Mouse (Mus musculus) lung, postnatal 10 days (tissue): Measurements from ENCODE around the gene Umps.
A peak's percentile ranks its signal among the peaks of the same experiment; 100 is the strongest.

Experiments
- DNase-seq: peaks from one replicate; pipeline ENCODE4 v3.0.0; 2021

Gene Umps

DNA sequence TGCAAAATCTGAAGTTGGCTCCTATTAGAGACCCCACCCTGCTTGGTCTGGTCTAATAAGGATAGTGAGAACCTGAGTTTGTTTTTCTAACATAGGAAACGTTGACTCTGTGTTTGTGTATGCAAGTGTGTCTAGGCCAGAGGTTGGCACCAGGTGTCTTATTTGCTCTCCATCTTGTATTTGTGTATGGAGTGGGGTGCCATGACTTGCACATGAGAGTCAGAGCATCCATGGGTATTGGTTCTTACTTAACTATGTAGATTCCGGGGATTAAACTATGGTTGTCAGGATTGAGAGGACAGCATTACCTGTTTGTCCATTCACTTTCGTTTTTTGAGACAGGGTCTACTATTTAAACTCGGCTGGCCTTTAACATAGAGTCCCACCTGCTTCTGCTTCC, 13.8 kb downstream of the Umps start:
- DNase-seq, result no peak

DNA sequence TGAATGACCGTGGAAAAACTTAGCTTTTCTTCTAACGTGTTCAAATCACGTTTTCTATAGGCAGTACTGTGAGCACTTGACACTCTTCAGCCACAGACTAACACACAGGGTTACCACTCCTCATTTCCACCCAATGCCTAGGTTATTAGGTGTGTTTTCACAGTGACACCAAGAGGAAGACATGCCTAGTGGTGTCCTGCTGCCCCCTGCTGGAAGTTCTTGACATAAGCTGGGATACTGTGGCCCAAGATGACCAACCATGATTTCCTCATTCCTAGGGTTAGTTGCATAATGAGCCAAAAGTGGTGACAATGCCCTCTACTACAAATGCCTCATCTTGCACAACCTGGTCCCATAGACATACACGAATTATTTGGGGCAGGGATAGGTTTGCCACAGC, 16.0 kb downstream of the Umps start:
- peak; percentile 91 for DNase-seq

GRCm38 (mm10) chr16:33950386-33950785, 16.5 kb downstream of the Umps start:
- DNase-seq, result no peak

DNA sequence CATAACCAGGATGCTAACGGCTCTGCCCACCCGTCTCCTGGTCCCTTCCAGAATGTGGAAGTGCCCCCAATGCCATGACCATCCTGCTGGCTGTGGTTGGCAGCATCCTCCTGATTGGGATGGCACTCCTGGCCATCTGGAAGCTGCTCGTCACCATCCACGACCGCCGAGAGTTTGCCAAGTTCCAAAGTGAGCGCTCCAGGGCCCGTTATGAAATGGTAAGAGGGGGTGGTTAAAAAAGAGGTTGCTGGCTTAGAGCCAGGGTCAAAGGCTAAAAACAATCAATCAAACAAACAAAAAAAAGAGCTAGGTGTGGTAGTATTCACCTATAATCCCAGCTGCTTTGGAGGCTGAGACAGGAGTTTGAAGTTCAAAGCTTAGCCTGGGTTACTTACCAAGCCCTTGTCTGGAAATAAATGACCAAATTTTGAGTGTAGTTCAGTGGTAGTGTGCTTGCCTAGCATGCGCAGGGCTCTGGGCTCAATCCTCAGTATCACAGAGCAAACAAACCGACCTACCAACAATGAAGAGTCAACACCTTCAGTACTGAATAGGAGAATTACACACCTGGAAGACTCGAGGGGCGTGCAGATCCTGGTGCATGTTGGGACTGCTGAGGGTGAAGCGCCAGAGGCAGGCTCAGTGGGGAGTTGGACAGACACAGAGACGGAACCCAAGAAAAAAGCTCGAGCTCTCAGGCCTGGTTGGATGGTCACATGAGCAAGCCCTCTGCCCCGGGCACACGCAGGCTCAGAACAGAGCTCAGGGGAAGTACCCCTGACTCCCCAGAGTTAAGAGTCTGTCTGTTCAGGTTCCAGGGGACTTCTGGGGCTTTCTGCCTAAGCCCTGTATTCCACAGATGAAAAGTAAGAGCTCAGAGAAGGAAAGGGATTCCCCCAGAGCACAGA, 18.9 kb downstream of the Umps start:
- DNase-seq, result no peak

GRCm38 (mm10) chr16:33946021-33946420, 20.8 kb downstream of the Umps start:
- no peak for DNase-seq

- DNase-seq, result peak; percentile 60
Measured at GRCm38 (mm10) chr16:33944772-33945171, 22.1 kb downstream of the Umps start.

DNA sequence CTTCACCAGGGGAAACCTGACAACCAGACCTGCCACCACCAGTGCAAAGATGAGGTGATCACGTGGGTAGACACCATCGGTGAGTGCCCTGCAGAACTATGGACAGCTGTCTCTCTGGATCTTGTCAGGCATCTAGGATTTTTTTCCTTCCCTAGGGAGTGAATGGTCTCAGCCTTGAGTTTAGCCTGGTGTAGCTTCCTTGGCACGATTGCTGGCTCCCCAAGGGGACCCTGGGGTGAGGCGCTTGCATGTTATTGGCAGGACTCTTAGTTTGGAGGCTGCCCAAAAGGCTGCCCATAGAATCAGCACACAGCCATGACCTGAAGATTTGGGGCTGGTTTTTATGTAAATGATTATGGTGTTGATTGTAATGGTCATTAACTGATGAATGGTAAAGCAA, 22.7 kb downstream of the Umps start:
- no peak for DNase-seq

- no peak for DNase-seq
Measured at GRCm38 (mm10) chr16:33943388-33943787, 23.4 kb downstream of the Umps start.

DNA sequence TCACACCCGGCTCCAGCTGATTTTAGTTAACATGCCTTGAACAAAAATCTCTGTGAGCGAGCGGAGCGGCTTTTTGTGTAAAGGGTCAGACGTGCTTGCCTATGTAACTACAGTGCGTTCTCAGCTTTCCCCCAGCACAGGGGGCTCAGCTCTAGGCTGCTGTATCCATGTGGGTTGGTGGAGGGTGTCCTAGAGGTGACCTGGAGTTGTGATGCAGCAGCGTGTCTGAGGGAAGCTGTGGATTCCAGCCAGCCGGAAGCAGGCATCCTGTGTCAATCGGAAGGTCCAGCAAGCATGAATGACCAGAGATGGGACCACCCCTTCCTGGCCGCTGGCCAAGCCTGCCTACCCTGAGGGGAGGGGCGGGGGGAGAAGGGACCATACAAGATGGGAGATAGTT, 24.5 kb downstream of the Umps start:
- peak; percentile 84 for DNase-seq

DNA sequence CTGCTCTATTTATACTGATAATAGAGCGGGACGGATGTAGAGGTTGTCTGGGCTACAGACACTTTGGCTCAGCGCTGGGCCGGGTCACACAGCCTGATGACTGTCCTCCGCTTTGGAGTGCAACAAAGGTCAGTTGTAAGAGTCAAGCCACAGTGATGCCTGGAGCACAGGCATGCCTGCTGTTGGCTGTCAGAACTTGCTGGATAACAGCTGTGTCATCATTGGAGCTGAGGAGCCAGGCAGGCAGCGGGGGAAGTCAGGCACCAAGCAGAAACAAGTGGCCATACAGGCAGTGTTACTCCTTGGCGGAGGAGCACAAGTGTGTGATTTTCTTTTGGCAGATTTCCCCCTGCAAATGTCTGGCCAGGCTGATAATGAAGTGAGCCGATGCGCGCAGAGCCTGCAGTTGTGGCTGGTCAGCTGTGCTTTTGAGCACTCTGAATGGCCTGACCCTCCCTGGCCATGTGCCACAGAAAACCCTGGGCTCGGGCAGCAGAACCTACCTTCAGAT, 25.5 kb downstream of the Umps start:
- DNase-seq, result peak; percentile 82

- no peak for DNase-seq
Measured at GRCm38 (mm10) chr16:33940095-33940494, 26.7 kb downstream of the Umps start.

DNA sequence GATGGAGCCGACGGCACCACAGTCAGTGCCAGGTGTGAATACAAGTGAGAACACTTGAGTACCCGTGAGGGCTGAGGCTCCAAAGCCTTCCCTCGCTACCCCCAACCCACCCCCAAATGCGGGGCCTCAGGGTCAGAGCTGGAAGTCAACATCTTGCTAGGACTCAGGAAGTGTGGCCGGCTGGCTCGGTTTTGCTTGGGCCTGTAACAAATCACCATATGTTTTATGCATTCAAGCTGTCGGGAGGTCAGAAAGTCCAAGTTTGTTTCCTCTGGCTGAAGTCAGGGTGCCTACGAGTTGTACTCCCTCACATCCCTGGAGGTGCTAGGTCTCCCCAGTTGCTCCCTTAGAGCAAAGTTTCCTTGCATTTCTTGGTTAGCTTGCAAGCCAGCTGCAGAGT, 27.2 kb downstream of the Umps start:
- no peak for DNase-seq

DNA sequence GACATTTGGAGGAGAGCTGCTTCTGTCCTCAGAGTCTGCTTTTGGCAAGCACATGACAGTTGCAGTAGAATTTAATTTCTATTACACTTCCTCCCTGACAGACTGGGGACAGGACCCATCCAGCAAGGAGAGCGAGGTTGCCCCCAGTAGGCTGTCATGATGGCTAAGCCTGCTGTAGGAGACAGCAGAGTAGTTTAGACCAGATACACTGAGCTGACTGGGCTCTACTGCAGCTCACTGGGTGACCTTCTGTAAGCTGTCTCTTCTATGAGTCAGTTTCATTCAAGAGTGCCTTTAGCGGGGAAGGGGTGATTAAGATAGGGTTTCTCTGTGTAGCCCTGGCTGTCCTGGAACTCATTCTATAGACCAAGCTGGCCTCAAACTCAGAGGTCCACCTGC, 27.7 kb downstream of the Umps start:
- DNase-seq, result no peak

DNA sequence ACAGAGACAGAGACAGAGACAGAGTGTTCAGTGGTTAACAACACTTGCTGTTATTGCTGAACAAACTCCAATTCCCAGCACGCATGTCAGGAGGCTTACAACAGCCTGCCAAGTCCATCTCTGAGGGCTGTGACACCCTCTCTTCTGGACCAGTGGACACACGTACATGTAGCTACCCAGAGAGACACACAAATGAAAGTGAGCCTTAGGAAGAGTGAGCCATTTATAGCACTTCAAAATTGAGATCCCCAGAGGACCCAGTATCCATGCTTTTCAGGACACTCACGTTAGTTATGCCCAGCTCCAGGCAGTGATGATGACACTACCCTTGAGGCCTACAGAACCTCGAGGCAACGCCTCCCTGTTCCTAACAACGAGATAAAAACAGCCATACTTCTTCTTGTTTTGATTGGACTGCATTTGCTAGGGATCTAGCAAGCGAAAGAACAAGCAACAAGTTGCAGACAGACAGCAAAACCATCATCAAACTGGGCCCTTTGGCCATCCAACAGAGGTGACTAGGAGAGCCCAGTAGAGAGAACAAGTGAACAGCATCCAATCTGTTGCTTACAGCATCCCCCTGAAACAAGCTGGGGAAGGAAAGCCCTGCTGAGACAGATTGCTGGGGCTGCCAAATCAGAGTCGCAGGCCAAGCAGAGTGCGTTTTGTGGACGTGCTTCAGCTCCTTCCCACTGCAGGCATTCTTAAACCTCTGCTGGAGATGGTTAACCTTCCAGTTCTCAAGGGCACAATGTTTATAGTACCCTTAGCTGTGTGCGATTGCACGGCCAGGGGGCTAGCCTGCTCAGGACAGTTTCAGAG, 28.3 kb downstream of the Umps start:
- DNase-seq, result no peak

DNA sequence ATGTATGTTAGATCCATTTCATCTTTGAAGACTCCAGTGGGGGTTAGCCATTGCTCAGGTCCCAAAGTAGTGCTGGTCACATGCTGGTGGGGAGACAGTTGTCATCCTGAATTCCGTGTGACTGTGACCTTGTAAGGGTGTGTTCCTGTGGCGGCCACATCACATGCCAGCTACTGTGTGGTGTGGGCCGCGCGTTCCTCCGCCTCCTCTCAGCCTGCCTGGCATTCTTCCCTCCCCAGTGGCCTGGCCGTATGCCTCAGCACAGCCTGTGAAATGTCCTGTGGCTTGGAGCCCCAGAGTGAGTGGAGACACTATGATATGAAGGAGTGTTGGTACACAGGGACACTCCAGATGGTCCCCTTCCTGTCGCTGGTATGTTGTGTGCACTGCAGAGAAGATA, 29.3 kb downstream of the Umps start:
- DNase-seq, result peak; percentile 88

DNA sequence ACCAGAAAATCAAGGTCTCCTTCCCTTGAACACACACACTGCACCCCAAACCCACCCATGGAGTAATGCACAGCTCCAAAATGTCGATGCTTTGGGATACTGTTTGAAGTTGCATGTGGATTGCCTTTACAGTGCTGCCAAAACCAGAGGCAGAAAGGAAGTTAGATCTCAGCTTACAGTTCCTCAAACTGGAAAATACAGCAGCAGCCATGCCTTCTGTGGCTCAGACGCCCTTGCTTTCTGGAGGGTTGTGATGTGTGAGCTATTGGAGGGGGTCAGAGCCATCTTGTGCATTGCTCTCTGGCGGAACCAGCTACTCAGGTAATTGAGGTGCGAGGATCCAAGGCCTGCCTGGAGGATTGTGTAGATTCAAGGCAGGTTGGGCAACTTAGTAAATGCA, 30.0 kb downstream of the Umps start:
- DNase-seq, result no peak

DNA sequence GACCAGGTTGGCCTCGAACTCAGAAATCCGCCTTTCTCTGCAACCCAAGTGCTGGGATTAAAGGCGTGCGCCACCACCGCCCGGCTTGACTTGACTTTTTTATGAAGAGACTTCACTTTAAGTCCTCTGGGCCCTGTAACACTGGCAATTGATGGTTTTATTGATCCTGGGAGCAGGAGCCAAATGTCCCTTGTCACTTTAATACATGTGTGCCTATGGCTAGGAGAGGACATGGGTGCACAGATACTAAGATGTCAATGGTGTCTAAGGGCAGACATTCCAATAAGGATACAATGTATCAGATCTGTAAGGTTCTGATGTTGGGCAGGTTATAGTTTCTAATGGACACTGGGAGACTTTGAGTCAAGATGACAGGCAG, 31.4 kb downstream of the Umps start:
- no peak for DNase-seq

- DNase-seq, result peak; percentile 81
Measured at GRCm38 (mm10) chr16:33934701-33935406, 32.0 kb downstream of the Umps start.

DNA sequence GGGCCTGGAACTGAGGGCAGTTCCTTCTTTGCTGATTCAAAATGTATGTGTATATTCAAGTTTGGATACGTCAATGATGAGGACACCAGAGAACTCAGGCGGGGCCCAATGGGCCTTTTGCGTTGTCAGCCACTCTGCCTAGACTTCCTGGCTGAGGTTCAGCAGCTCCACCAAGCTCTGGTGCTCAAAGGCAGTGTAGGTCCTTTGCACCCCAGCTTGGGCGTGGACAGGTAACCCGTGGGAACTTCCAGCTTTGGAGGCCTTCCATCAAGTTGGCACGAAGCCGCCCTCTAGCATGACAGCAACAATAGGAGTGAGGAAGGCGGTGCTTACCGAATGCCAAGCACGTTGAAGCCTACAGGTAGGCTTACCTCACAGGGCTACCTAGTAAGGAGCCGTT, 33.4 kb downstream of the Umps start:
- no peak for DNase-seq

DNA sequence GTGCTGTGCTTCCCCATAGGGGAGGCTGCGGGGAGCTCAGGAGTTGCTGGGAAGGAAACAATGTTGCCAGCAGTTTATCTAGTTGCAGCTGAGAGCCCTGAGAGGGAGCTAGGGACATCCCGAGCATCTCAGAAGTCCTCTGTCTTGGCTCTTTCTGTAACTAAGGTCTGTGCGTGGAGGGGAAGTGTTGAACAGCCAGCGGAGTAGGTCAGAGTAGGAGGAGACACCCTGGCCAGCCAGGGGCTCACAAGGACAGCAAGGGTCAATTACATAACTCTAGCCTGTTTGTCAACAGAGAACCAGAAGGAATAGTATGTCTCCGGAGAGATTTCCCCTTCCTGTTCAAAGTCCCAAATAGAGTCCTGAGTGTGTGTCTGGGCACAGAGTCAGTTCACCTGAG, 34.7 kb downstream of the Umps start:
- no peak for DNase-seq

GRCm38 (mm10) chr16:33931682-33932081, 35.2 kb downstream of the Umps start:
- no peak for DNase-seq

DNA sequence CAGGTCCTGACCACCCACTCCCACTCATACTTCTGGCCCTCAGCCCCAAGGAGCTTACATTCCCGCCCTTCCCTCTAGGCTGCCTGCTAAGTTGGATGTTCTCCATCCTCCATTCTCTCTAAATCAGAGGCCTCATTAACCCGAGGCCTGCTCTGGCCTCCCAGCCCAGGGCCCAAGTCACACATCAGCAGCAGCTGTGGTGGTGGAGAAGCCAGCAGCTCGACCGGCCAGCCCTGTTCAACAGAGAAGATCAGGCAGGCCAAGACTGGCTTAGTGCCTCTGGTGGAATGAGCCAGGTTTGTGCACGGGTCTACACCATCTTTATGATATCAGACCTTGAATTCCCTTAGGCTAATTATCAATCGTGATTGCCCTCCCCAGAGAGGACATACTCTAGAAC, 36.1 kb downstream of the Umps start:
- peak; percentile 53 for DNase-seq

DNA sequence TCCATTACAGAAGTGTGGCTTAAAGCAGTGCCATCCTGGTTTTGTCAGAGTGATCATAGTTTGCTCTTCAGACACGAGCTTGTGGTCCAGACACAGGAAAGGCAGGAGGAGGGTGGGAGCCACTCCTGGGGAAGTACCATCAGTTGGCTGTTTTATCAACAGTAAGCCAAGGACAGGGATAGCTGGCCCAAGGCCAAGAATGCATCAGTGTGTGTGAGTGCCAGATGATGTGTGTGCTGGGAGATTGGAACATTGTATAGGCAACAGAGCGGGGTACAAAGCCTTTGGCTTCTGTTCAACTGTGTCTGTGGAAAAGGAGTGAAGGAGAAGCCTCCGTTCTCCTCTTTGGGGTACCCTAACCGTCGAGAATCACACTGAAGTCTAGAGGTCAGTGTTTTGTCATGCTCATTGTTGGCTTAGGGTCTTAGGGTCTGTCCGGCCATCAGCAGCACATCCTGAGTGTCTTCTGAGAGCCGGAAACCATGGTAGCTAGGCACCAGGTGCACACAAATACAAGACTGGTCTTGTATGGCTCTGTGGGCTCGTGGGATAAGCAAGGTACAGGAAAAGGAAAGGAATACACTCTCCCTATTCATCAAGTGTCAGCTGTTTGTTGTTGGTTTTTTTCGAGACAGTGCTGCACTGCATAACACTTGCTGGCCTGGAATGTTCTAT, 37.9 kb downstream of the Umps start:
- DNase-seq, result peak; percentile 61
